Mouse (Mus musculus) liver, embryonic 14.5 days (tissue): ENCODE data around the gene Gm884. TPM values are rescaled to one million over a fixed set of nuclear protein-coding genes. Genes with fewer than 3 reads are reported as not detected.

Source experiments
- ATAC-seq: fragments of 200-750 bp; cut with Nextera tagmentation; 2 replicates; pipeline ENCODE4 v1.8.0; 2017; ENCODE audit warnings: moderate number of reproducible peaks, mild to moderate bottlenecking, moderate library complexity; ENCODE audit not compliant: insufficient read depth
- DNase-seq, 3 experiments: peaks; one replicate each; pipeline ENCODE4 v3.0.0-alpha.2; 2012 to 2013; ENCODE audit warnings: low read depth in 3 of 3, low spot score in 3 of 3
- H3K27ac ChIP-seq: fragments of 300-500 bp; sonication (generic); 2 replicates; pipeline ENCODE4 v1.5.1; 2014; ENCODE audit warnings: moderate library complexity, mild to moderate bottlenecking, control low read depth, inconsistent platforms
- H3K27me3 ChIP-seq: fragments of 300-500 bp; sonication (generic); 2 replicates; pipeline ENCODE4 v1.6.1; 2014; ENCODE audit warnings: mild to moderate bottlenecking, low read length, moderate library complexity; ENCODE audit not compliant: control insufficient read depth, insufficient read depth
- H3K36me3 ChIP-seq: fragments of 300-500 bp; sonication (generic); replicated peaks from 2 replicates; pipeline ENCODE4 v1.6.1; 2014; ENCODE audit warnings: low read depth; ENCODE audit not compliant: control insufficient read depth, insufficient read depth
- H3K4me1 ChIP-seq, 2 experiments: fragments of 200-500 bp in 1 of 2; fragments of 300-500 bp in 1 of 2; sonication (generic) in 1 of 2; replicated peaks; 2 replicates each; pipeline ENCODE4 v1.6.1; 2012 to 2014; ENCODE audit warnings: antibody characterized with exemption in 1 of 2, inconsistent platforms in 1 of 2, low read length in 1 of 2; ENCODE audit not compliant: control insufficient read depth in 2 of 2, insufficient read depth in 2 of 2
- H3K4me2 ChIP-seq: fragments of 300-500 bp; sonication (generic); 2 replicates; pipeline ENCODE4 v1.6.1; 2014; ENCODE audit warnings: low read depth, mild to moderate bottlenecking, control low read depth, moderate library complexity
- H3K4me3 ChIP-seq, 2 experiments: fragments of 200-500 bp in 1 of 2; fragments of 300-500 bp in 1 of 2; sonication (generic) in 1 of 2; 2 replicates each; pipeline ENCODE4 v1.5.1; 2012 to 2014; ENCODE audit warnings: low read depth in 2 of 2, low read length in 2 of 2, mild to moderate bottlenecking in 2 of 2, control low read depth in 1 of 2, inconsistent platforms in 1 of 2, moderate library complexity in 1 of 2; ENCODE audit not compliant: insufficient read depth in 1 of 2
- H3K9ac ChIP-seq: fragments of 300-500 bp; sonication (generic); replicated peaks from 2 replicates; pipeline ENCODE4 v1.6.1; 2014; ENCODE audit warnings: mild to moderate bottlenecking, control low read depth, moderate library complexity
- H3K9me3 ChIP-seq: fragments of 300-500 bp; sonication (generic); 2 replicates; pipeline ENCODE4 v1.6.1; 2016; ENCODE audit warnings: low read length, mixed read lengths; ENCODE audit not compliant: control insufficient read depth
- CTCF ChIP-seq: IDR thresholded peaks from 2 replicates; pipeline ENCODE4 v1.5.1; 2016; ENCODE audit warnings: antibody characterized with exemption, low read depth, control low read depth
- EP300 ChIP-seq: IDR thresholded peaks from 2 replicates; pipeline ENCODE4 v1.6.1; 2016; ENCODE audit warnings: antibody characterized with exemption, low read depth
- WGBS: fragments of 180-500 bp; shearing (Covaris S2); extraction: QIAGEN DNeasy Blood & Tissue Kit; methylation state at CpG from one replicate; pipeline ENCODE4 v1.1.7; 2014; ENCODE audit not compliant: insufficient replicate concordance; 5-methylcytosine and 5-hydroxymethylcytosine counted together
- polyA plus RNA-seq, 2 experiments: library from polyadenylated mRNA; depleted of rRNA in 1 of 2; stranded (reverse) in 1 of 2; unstranded in 1 of 2; fragments of >200 nt; fragmentation: Nextera tagmentation in 1 of 2; extraction: Ambion mirVana in 1 of 2; gene quantifications; 2 replicates each; pipeline versions ENCODE4 v1.2.1 to v1.2.3; 2012 to 2014

The Gm884 gene
- polyA plus RNA-seq, 2 experiments: not detected

DNA sequence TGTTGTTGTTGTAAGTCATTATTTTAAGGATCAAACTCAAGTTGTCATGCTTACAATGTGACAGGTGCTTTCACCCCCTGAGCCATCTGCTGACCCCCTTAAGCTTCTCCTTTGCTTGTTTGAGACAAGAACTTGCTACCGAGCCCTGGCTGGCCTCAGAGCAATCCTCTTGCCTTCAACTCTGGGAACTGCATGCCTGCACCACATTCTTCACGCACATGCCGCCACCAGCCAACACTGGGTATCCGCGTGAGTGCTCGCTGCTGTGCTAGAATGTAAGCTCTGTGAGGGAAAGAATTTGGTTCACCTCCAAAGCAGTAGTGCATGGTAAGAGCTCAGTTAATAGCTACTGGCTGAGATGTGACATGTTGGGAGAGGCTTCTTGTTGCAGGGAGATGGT, 15.3 kb upstream of the Gm884 start:
- Histone ChIP-seq H3K36me3 (no peaks in the 10 kb centered on the region), H3K9me3 (no peaks in the 10 kb centered on the region), H3K4me1 (no peaks in the 10 kb centered on the region), H3K27ac (no peak overlapping the region), H3K9ac (no peak overlapping the region), H3K4me2 (no peak overlapping the region), H3K4me3 (no peak overlapping the region), H3K27me3 (peaks cover 4% of the 10 kb centered on the region)
- WGBS: 70% methylated on average over 6 of the region's 6 CpGs
- TF ChIP-seq CTCF (no peak), EP300 (no peak)
- ATAC-seq (no peak), DNase-seq (no peak)

DNA sequence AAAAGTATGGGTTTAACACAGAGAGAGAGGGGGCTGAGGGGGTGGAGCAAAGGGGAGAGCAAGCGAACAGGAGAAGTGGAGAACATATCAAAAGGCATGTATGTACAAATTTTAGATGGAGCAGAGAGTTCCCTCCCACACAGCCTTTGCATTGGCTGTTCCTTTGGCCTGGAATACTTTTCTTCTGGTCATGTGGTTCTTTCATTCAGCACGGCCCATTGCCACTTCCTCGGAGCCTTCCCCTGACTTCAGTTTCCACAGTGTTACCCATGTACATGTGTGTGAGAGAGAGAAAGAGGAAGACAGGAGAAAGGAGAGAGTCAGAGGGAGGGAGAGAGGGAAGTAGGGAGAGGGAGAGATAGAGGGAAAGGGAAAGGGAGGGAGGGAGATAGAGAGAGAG, 14.5 kb upstream of the Gm884 start:
- Histone ChIP-seq H3K9me3 (no peaks in the 10 kb centered on the region), H3K4me3 (no peak overlapping the region), H3K9ac (no peak overlapping the region), H3K36me3 (no peaks in the 10 kb centered on the region), H3K27ac (no peak overlapping the region), H3K4me1 (no peaks in the 10 kb centered on the region), H3K4me2 (no peak overlapping the region), H3K27me3 (peaks cover 4% of the 10 kb centered on the region; the same call in 1 of the 2 replicates)
- DNase-seq (no peak), ATAC-seq (no peak)
- 62% methylated on average over 3 of the region's 3 CpGs for WGBS
- no peak for TF ChIP-seq EP300
- no peak for TF ChIP-seq CTCF

DNA sequence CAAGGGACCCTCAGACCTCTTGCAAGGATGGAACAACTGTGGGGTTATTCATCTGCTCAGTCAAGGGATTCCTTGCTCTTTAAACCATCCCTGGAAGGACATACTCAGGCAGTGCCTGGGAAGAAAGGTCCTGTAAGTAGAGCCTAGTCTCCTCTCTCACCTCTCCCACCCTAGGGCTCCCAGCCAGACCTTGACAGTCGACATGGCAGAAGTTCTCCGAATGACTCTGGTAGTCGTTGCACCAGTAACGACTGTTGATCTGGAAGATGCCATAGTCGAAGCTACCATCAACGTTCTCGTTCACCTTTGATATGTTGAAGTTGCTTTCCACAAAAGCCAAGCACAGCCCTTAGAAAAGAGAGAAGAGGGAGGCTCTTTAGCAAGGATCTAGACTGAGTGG, 13.9 kb upstream of the Gm884 start:
- no peaks in the 10 kb centered on the region for H3K9me3 ChIP-seq
- TF ChIP-seq CTCF (no peak), EP300 (no peak)
- H3K4me3 ChIP-seq: no peak overlapping the region
- no peaks in the 10 kb centered on the region for H3K4me1 ChIP-seq
- ATAC-seq (no peak), DNase-seq (no peak)
- H3K27ac ChIP-seq: no peak overlapping the region
- H3K27me3 ChIP-seq: no peaks in the 10 kb centered on the region; the same call in 1 of the 2 replicates
- no peaks in the 10 kb centered on the region for H3K36me3 ChIP-seq
- H3K9ac ChIP-seq: no peak overlapping the region
- WGBS: 67% methylated on average over 7 of the region's 7 CpGs
- no peak overlapping the region for H3K4me2 ChIP-seq

DNA sequence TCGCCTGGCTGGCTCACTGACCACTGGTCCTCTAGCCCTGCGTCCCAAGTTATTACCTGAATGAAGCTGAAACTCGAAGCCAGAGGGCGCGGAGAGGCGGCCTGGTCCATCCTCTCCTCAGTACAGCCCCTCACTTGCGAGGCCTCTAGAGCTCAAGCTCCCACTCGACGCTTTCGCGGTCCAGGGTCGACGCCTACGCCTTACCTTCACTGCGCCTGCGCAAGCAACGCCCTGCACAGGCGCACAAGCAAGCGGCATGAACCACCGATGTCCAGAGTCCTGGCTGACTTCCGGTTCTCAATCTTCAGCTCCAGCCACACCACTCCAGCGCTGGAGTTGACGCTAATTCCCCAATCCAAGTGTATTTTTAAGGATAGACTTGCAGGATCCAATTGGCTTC, 6.5 kb upstream of the Gm884 start:
- H3K4me3 ChIP-seq: no peak overlapping the region
- no peak overlapping the region for H3K9ac ChIP-seq
- no peak overlapping the region for H3K4me2 ChIP-seq
- TF ChIP-seq EP300 (no peak), CTCF (no peak)
- WGBS: 70% methylated on average over 23 of the region's 23 CpGs
- ATAC-seq (no peak), DNase-seq (no peak)
- H3K36me3 ChIP-seq: no peaks in the 10 kb centered on the region
- H3K4me1 ChIP-seq: no peaks in the 10 kb centered on the region
- no peak overlapping the region for H3K27ac ChIP-seq
- H3K27me3 ChIP-seq: no peaks in the 10 kb centered on the region
- no peaks in the 10 kb centered on the region for H3K9me3 ChIP-seq

DNA sequence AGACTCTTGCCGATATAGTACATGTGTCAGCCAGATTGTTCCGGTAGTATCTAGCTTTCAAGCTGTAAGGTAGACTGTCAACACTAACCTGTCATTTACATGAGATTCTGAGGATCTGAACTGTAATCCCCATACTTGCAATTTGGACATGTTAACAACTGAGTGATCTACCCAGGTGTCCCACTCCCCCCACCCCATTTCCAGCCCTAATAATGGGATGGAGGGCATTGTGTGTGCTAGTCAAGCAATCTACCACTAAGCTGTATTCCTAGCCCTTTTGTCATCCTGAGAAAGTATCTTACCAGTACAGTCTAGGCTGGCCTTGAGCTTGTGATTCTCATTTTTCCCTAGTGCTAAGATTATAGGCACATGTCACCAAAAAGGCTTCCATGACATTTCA, 10.2 kb downstream of the Gm884 start:
- DNase-seq (no peak), ATAC-seq (no peak)
- TF ChIP-seq CTCF: no peak
- no peak for TF ChIP-seq EP300
- no peaks in the 10 kb centered on the region for H3K4me1 ChIP-seq
- no peaks in the 10 kb centered on the region for H3K36me3 ChIP-seq
- H3K9me3 ChIP-seq: no peaks in the 10 kb centered on the region
- H3K4me3 ChIP-seq: no peak overlapping the region
- 70% methylated on average over 2 of the region's 2 CpGs for WGBS
- no peak overlapping the region for H3K4me2 ChIP-seq
- H3K9ac ChIP-seq: no peak overlapping the region
- no peak overlapping the region for H3K27ac ChIP-seq
- no peaks in the 10 kb centered on the region for H3K27me3 ChIP-seq

DNA sequence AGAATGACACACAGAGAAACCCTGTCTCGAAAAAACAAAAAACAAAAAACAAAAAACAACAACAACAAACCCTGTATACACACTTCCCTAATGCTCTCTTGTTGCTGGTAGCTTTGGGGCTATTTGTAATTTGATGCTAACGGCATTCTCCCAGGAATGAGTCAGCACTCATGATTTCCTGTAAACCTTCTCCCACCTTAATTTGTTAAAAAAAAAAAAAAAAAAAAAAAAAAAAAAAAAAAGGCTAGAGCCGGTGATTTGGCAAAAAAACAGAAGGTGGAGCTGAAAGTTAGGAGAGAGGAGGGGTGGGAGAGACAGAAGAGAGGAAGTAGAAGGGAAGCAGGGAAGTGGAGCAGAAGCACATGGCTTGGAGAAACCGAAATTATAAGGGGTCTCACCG, 14.3 kb downstream of the Gm884 start:
- Histone ChIP-seq H3K27ac (no peak overlapping the region), H3K4me1 (no peaks in the 10 kb centered on the region), H3K36me3 (no peaks in the 10 kb centered on the region), H3K9me3 (no peaks in the 10 kb centered on the region), H3K4me3 (no peak overlapping the region), H3K9ac (no peak overlapping the region), H3K27me3 (no peaks in the 10 kb centered on the region), H3K4me2 (no peak overlapping the region)
- TF ChIP-seq EP300: no peak
- no peak for TF ChIP-seq CTCF
- no peak for ATAC-seq
- WGBS: 20% methylated on average over 5 of the region's 5 CpGs
- no peak for DNase-seq
